Mouse (Mus musculus) MEL-GATA-1-ER (cell line): ENCODE data around the gene Jchain.
A peak's percentile ranks its signal among the peaks of the same experiment; 100 is the strongest.
"Not testable (repeated sequence)": the region's sequence is repeated elsewhere in the genome, so short reads cannot be mapped to it uniquely, and the experiment has no call there.

Experiments
- DNase-seq: peaks from one replicate; pipeline ENCODE4 v3.0.0-alpha.2; 2012; ENCODE audit warnings: low read depth; ENCODE audit errors: extremely low read depth

Jchain gene

DNA sequence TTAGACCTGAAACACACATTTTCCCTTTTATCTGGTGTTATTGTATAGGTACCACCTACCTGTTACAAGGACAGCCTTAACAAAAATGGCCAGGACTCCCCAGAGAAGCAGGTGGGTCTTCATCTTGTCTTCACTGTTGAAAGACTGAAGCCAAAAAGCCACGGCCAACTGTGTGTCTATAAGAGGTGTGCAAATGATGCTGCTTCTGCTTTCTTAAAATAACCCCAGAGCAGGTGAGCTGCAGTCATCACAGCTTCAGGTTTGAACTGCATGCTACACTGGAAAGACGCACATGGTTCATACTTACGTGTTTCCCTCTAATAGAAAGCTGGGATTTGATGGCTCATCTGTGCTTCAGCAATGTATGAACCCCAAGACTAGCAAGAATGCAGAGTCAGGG is at the start of gene Jchain:
Jchain (minus strand) TSS at position 235 of the 400 bp plus-strand sequence.
- DNase-seq: no peak

DNA sequence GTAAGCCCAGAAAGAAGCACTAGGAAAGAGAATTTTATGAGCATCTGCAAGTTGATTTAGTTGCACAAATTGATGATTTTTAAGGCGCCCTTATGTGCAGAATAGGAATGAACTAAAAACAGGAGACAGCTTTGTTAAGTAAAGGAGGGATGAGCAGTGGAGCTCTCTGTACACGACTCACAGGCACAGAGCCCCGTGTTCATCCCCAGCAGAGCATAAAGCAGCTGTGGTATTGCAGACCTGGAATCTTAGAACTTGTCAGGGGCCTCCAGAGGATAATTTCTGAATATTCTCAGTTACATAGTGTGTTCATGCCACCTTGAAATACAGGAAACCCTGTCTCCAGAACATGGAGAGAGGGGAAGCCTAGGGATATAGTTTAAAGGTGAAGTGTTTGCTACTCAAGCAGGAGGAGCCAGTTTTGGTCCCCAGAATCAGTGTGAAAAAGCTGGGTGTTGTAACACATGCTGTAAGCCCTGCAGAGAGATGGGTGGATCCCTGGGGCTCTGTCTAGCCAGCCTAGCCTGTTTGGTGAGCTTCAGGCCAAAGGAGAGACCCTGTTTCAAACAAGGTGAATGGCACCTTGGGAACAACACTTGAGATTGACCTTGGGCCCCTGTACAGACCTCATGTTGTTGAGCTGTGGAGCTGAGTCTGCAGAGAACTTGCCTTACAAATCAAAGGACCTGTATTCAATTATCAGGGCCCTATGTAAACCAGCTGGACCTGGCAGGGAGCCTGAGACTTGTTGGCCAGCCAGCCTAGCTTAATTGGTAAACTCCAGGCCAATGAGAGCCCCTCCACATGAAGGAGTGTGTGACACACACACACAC is 48.0 kb upstream of the Jchain start:
- DNase-seq: no peak

DNA sequence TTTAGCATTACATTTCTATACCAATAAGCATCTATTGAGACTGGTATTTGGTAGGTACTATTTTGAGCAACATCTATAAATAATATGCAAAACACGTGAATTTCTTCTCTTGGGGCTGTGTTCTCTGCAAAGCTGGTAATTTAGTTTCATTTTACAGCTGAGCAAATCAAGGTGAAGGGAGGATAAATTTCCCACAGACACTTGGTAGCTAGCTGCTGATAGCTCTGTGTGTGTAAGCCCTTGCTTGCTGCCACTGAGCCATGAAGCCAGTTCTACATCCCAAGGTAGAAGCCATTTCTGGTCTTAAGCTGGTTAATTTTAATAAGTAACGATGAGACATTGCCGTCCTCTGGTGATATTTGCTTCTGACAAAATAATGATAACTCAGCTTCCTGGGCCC is 47.1 kb upstream of the Jchain start:
- no peak for DNase-seq

DNA sequence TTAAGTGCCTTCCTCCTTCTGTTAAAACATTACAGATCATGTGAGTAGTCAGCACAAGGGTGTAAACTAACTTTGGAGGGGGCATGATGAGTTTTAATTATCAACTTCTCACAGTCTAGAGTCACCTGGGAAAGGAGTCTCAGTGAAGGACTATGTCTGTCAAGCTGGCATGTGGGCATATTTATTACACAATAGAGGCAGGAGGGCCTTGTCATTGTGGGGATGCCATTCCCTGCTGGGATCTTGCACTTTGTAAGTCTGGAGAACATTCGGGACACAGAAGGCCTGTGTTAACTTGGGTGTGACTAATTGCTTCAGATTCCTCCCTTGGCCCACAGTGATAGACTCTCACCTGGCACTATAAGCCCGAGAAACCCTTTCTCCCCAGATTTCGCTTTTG is 41.9 kb upstream of the Jchain start:
- DNase-seq: no peak

DNA sequence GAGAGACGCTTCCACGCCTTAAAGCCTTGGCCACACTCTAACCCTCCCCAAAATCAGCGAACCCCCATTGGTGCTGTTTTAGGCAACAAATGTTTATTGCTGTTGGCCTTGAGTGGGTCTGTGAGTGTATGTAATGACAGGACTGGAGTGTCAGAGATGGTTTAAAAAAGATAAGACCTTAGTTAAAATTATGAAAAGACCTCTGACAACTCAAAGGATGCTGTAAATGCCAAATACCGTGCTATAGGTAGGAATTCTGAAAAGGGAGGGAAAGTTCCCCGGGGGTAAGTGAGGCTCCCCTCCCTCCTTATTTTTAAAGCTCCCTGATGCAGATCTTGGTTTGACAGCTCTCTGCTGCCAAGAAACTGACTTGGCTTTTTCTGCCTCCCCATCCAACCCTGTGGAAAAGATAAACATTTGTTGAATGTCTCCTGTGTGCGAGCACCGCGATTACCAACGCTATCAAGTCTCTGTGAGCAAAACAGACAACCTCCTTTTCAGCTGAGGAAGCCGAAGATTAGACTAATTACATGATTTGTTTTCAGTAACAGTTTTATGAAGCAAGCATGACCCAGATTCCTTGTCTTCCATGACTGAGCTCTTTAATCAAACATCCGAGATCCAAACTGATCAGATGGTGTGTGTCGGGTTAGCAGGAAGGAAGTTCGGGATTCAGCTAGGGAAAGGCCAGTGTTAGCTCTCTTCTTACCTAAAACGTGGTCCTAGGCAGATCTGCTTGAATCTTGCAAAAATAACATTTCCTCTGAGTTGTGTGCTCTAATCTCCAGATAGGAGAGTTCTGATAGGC is 38.5 kb upstream of the Jchain start:
- DNase-seq: peak; percentile 56

DNA sequence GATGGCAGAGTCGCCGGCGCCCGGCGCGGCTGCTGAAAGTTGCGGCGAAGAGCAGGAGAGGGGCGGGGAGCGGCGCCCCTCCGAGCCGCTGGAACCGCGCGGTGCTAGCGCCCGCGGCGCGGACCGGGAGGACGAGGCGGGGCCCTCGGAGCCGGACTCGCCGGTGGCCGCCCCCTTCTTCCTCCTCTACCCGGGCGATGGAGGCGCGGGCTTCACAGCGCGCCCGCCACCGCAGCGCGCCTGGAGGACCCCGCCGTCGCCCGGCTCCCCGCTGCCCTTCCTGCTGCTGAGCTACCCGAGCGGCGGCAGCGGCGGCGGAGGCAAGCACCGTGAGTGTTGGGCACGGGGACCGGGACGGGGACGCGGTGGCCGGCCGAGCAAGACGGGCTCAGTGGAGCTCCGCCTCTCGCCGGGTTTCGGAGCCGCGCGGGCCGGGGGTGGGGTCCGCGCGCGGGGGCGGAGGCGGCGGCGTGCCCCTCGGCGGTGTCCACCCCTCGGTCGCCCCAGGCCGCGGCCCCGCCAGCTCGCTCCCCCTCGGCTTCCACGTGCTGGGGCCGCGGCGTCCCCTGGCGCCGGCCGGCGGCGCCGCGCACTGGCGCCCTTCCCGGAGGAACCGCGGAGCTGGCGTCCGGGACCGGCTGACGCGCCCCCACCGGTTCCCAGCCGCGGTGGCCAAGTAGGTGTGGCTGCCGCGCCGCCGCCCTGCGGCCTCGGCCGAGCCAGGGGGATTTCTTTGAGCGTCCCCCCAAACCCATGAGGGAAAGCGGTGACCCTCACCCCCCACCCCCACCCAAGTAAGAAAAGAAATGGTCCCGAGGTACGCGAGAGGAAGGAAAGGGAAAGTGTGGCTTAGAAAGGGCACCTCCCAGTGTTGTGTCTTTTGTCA is 37.7 kb upstream of the Jchain start:
- no peak for DNase-seq

DNA sequence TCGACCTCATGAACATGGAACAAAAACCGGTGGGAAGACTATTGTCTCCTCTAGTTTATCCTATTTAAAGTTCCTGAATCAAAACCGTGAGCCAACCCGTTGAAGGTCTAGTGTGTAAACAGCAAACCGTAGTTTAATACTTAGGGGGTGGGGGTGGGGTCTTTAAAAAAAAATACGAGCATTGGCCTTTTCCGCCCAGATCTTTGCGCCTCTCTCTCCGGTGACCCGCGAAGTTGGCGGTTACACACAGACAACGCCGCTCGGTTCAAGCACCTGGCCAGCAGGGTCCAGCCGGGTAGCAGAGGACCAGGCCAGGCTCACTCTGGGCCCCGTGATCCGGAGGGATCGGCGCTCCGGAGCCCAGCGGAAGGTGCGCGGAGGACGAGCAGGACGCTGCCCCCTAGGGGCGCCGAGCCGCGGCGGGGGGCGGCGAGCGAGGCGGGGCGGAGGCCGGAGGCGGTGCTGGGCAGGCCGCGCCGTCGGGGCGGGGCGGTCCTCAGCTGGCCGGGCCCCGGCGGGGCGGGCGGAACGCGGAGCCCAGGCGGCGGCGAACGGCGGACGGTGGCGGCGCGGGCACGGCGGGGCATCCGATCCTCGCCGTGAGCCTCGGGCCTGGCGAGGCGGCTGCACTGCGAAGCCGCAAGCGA is 36.9 kb upstream of the Jchain start, which contains the start of gene Rufy3:
Rufy3 (plus strand) TSS at position 540 of the 647 bp plus-strand sequence.
- peak; percentile 21 for DNase-seq

DNA sequence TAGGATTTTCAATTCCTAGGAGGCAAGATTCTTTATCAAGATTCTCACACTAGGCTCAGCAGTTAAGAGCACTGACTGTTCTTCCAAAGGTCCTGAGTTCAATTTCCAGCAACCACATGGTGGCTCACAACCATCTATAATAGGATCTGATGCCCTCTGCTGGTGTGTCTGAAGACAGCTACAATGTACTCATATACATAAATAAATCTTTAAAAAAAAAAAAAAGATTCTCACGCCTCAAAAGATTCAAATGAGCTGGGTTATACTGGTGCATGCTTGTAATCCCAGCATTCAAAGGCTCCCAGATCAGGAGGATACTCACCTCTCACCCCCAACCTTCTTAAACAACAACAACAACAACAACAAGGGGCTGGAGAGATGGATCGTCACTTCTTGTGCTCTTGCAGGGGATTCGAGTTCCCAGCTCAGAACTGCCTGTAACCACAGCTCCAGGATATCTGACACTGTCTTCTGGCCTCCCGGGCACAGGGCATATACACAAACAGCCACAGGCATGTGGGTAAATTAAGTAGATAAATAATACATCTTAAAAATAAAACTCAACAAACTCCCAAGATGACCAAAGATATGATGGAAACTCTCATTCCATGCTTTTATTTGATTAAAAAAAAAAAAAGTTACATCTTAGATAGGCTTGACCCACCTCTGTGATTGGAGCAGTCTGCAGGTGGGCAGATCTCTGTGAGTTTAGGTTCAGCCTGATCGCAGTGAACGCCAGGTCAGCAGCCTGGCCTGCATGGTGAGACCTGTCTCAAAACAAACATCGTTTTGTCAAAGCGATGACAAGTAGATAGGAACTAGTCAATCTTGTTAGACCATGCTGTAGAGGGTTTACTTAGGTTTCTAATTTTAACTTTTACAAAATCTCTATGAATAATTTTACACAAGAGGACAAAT is 35.4 kb upstream of the Jchain start:
- no peak for DNase-seq

DNA sequence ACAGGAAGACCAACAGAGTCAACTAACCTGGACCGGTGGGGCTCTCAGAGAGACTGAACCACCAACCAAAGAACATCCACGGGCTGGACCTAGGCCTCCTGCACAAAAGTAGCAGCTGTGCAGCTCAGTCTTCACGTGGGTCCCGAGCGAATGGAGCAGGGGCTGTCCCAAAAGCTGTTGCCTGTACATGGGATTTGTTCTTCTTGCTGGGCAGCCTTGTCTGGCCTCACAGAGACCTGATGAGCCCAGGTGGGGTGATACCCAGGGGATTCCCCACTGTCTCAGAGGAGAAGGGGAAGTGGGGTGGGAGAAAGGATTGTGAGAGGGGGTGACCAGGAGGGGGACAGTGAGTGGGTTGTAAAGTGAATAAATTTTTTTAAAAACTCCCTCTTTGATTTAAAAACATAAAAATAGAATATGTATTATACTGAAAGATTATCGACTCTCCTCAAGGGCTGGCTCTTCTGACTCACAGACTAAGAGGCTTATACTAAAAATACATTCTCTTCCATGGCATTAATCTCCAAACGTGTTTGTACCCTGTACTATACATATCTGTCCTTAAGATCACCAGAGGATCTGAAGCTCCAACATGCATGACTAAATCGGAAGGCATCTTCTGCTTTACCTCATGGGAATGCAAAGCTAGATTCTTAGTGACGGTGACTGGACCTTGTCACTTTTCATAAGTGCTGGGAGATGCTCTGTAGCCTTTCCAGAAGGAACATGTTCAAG is 33.6 kb upstream of the Jchain start:
- no peak for DNase-seq

DNA sequence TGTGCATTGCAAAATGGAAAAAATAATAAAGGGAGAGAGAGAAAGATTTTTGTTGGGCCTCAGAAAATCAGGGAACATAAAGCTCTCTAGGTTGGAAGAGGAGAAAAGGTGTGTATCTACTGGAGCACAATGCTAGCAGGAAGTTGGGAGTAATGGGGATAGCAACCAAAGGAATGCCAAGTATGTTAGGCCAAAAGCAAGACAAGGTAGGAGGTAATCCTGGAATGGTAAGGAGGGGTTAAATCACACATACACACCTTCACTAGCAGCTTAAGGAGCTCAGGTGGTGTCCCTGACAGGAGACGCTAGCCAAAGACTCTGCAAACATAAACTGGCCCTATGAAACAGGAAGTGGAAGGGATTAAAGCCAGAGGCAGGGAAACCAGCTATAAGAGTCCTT is 31.3 kb upstream of the Jchain start:
- no peak for DNase-seq

DNA sequence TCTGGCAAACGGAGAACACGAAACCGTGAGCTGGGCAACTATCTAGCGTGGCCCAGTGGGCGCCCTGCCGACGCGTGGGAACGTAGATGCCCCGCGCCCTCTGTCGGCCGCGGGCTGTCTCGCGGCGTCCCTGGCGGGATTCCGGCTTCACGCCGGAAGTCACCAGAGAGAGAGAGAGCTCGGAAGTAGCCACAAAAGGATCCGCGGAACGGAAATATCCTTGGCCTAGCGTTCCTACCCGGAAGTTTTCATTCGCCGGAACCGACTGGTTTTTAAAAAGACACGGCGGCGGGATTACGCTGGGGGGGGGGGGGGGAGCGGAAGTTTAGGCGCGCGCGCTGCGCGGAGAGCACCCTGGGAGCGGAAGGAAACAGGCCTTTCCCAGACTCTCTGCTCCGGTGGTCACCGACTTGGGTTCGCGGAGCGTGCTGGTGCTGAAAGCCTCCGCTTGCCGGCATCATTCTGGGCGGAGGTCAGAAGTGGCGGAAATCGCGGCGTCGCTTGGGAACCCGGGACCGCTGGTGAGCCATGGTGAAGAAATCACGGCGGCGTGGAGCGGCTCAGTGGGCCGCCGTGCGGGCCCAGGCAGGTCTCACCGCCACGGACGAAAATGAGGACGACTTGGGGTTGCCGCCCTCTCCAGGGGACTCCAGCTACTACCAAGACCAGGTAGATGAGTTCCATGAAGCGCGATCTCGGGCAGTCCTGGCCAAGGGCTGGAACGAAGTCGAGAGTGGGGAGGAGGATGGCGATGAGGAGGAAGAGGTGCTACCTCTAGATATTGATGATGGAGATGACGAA is 26.6 kb upstream of the Jchain start, which contains the start of gene Utp3:
Utp3 (plus strand) TSS at position 377 of the 801 bp plus-strand sequence.
- peak; percentile 97 for DNase-seq

DNA sequence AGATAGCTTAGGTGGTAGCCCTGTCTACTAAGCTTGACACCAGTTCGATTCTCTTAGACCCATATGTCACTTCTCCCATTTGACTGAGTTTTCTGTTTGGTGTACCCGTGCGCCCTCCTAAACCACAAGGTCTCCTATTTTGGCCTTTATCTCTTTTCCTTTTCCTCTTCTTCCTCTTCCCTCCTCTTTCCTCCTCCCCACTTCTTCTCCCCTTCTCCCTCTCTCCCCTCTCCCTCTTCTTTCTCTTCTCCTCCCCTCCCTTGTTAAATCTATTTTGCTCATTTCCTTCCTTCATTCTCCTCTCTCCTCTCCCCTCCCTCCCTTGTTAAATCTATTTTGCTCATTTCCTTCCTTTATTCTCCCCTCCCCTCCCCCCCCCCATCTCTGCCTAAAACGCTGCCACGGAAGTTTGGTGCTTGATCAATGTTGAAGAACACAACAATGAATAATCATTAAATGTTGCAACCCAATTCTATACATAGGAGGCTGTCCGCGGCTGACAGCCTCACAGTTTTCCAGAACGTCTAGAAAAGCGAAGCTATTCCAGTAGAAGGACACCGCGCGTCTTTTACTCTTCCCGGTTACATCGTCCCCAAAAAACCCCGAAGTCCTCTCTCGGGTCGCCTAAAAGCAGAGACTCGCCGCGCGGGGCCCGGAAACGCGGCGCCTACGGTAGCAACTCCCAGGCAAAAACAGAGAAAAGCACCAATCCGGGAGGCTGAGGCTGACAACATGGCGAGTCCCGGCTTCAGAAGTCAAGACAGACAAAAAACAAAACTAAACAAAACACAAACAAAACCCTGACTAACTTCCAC is 25.8 kb upstream of the Jchain start:
- peak; percentile 43 for DNase-seq

DNA sequence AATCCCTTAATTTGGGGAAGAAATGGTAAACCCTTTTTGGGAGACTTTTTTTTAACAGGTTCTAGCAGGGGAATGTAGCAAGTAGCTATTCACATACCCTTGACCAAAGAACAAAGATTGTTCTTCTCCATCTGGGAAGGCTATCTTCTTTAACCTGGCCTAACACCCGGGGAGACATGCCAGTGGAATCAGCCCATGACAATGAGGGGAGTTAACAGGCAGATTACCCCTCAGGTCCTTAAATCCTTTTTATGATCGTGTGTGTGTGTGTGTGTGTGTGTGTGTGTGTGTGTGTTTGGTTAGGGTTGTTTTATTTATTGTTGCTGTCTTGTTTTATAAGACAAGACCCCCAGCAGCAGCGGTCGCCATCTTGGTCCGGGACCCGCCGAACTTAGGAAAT is 17.8 kb upstream of the Jchain start:
- DNase-seq: no peak

DNA sequence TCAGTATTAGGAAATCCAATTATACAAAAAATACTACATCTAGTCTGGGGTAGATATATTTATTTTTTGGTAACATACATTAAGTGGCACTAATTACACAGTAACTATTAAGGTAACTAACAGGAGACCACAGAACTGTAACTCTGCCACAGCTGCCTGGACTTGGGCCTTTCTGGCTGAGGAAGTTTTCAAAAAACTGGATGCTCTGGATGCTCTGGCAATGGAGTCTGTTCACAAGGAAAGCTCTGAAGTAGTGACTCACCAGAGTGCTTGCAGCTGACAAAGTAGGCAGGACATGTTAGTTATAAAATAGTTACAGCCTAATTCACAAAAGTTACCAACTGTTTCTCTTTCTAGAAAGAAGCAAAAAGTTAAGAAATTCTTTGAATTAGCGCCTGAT is 16.7 kb upstream of the Jchain start:
- DNase-seq: not testable (repeated sequence)

DNA sequence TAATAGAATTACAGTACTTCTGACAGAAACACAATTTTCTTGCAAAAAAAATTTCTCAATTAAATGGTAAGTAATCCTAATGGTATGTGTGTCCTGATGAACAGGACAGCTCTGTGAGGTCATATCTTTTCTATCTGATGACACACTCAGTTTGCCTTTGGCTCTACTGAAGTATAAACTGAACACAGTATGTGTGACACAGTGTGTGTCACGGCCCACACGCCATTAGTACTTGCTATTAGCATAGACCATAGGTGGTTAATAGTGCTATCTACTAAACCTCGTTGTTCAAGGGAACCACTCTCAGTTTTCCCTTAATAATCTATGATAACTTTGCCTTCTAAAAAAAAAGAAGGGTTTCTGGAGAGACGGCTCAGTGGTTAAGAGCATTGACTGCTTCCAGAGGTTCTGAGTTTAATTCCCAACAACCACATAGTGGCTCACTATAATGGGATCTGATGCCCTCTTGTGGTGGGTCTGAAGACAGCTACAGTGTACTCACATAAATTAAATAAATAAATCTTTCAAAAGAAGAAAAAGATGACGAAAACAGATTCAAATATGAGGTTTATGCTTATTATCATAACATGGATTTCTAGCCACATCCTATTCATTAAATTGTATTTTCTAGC is 15.1 kb upstream of the Jchain start:
- peak; percentile 23 for DNase-seq

DNA sequence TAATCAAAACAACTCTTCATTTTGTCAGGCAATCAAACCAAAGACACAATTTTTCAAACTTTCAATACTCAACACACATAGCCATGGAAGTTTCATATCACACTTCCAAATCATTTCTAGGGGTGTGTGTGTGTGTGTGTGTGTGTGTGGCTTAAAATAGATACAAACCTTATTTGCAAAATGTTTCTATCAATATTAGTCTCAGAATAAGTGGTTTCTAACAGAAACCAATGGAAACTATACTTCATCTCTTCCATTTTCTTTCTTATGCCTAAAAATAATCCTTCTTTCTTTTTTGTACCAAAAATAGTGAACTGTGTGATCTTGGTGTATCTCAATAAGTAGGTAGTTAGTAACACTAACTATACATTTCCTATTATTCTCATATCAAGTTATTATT is 13.2 kb upstream of the Jchain start:
- DNase-seq: no peak

DNA sequence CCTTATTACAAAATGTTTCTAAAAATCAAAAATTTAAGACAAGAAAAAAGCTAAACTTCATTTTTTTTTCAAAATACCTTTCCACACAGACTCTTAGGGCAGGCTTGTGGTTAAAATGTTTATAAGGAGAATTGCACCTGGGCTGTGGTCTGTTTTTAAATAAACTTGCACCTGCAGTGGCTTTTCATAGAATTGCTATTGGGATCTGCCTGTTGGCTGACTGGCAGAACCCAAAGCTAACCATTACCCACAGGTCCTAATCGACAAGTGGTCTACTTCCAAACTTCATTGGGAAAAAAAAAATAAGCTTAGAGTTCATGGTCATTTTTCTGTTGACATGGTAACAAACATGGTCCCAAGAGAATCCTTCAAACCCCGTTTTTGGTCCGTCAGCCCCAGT is 7.0 kb upstream of the Jchain start:
- DNase-seq: no peak
